Mouse (Mus musculus) liver, embryonic 13.5 days (tissue): ENCODE measurements around the gene Gm9922. TPM values are rescaled to one million over a fixed set of nuclear protein-coding genes. Genes with fewer than 3 reads are reported as not detected.

Experiments used
- ATAC-seq: fragments of 200-750 bp; cut with Nextera tagmentation; 2 replicates; pipeline ENCODE4 v1.8.0; 2017; ENCODE audit warnings: low read depth, mild to moderate bottlenecking, moderate number of reproducible peaks, moderate library complexity
- DNase-seq: peaks from one replicate; pipeline ENCODE4 v3.0.0; 2022
- H3K27ac ChIP-seq: fragments of 300-500 bp; sonication (generic); 2 replicates; pipeline ENCODE4 v1.5.1; 2015; ENCODE audit warnings: moderate library complexity, mild to moderate bottlenecking, inconsistent platforms
- H3K27me3 ChIP-seq: fragments of 300-500 bp; sonication (generic); 2 replicates; pipeline ENCODE4 v1.6.1; 2015; ENCODE audit warnings: mild to moderate bottlenecking, inconsistent platforms
- H3K36me3 ChIP-seq: fragments of 300-500 bp; sonication (generic); 2 replicates; pipeline ENCODE4 v1.6.1; 2015; ENCODE audit warnings: mild to moderate bottlenecking, inconsistent platforms
- H3K4me1 ChIP-seq: fragments of 300-500 bp; sonication (generic); replicated peaks from 2 replicates; pipeline ENCODE4 v1.6.1; 2015; ENCODE audit warnings: inconsistent platforms
- H3K4me2 ChIP-seq: fragments of 300-500 bp; sonication (generic); 2 replicates; pipeline ENCODE4 v1.6.1; 2015; ENCODE audit warnings: inconsistent platforms, mild to moderate bottlenecking, moderate library complexity
- H3K4me3 ChIP-seq: fragments of 300-500 bp; sonication (generic); replicated peaks from 2 replicates; pipeline ENCODE4 v1.5.1; 2015; ENCODE audit warnings: mild to moderate bottlenecking, inconsistent platforms
- H3K9ac ChIP-seq: fragments of 300-500 bp; sonication (generic); 2 replicates; pipeline ENCODE4 v1.6.1; 2015; ENCODE audit warnings: mild to moderate bottlenecking, inconsistent platforms
- H3K9me3 ChIP-seq: fragments of 300-500 bp; sonication (generic); replicated peaks from 2 replicates; pipeline ENCODE4 v1.6.1; 2016; ENCODE audit warnings: inconsistent platforms
- WGBS: fragments of 180-500 bp; shearing (Covaris S2); methylation state at CpG from one replicate; pipeline ENCODE4 v1.1.7; 2015; ENCODE audit not compliant: insufficient replicate concordance; 5-methylcytosine and 5-hydroxymethylcytosine counted together
- polyA plus RNA-seq: library from polyadenylated mRNA; unstranded; fragments of >200 nt; fragmentation: Nextera tagmentation; extraction: Ambion mirVana; gene quantifications from 2 replicates; pipeline ENCODE4 v1.2.1, GENCODE M21; 2015

The Gm9922 gene
- polyA plus RNA-seq, 1 experiment from 2014 or later, result not detected

DNA sequence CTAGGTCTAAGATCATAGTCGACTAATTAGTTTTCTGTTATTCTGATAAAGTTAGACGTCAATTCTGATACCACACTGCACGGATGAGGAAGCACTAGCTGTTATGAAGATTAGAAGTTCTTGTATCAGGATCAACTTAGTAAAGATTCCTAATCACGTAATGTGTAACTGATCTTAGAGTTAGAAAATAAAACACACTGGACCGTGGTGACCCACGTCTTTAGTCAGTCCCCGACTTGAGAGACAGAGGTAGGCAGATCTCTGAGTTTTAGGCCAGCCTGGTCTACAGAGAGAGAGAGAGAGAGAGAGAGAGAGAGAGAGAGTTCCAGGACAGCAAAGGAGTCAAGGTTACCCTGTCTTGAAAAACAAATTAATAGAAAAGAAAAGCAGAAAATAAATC lies 18.8 kb upstream of the Gm9922 start:
- 68% methylated on average over 7 of the region's 7 CpGs for WGBS

DNA sequence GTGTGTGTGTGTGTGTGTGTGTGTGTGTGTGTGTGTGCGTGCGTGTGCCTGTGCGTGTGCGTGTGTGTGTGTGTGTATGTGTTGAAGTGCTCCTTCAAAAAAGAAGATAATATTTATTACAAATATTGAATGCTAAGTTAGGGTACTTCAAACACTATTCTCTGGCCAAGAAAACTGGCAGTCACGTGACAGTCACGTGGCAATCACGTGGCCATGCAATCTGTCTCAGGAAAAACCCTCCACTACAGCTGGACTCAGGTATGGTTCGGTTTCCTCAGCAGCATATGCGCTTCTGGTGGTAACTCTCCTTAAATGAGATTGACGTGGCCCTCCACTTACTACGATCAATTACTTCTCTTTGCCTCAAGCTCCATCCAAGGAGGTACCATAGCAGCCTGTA lies 18.2 kb upstream of the Gm9922 start:
- H3K9me3 ChIP-seq, result no peaks in the 10 kb centered on the region
- DNase-seq (no peak), ATAC-seq (no peak)
- no peak overlapping the region for H3K27ac ChIP-seq
- no peaks in the 10 kb centered on the region for H3K27me3 ChIP-seq
- H3K4me2 ChIP-seq, result no peak overlapping the region
- no peaks in the 10 kb centered on the region for H3K4me1 ChIP-seq
- 70% methylated on average over 11 of the region's 11 CpGs for WGBS
- H3K36me3 ChIP-seq, result no peaks in the 10 kb centered on the region
- H3K9ac ChIP-seq, result no peak overlapping the region
- no peak overlapping the region for H3K4me3 ChIP-seq

More for the DNA sequence above, 18.8 kb upstream of the Gm9922 start:
- ATAC-seq (no peak), DNase-seq (no peak)
- no peaks in the 10 kb centered on the region for H3K27me3 ChIP-seq
- H3K4me2 ChIP-seq, result no peak overlapping the region
- H3K9me3 ChIP-seq, result no peaks in the 10 kb centered on the region
- no peak overlapping the region for H3K27ac ChIP-seq
- H3K4me1 ChIP-seq, result no peaks in the 10 kb centered on the region
- H3K9ac ChIP-seq, result no peak overlapping the region
- H3K4me3 ChIP-seq, result no peak overlapping the region
- no peaks in the 10 kb centered on the region for H3K36me3 ChIP-seq

DNA sequence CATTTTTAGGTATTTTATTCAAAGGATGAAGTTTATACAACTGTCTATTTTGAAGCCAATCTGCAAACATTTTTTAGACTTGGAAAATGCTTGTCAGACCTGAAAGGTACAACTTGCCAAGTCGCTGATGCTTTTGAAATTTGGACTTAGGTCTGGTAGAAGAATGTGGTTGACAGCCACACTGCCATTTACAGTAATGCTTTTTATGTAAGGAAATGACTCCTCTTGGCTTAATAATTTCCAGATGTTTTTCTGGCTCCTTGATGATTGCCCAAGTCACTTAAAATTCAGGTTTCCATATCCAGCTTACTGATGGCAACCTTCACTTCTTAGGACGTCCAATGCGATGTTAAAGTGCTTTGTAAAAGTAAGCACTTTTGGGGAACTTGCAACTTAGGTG lies 17.0 kb upstream of the Gm9922 start:
- no peak overlapping the region for H3K4me2 ChIP-seq
- DNase-seq (no peak), ATAC-seq (no peak)
- no peaks in the 10 kb centered on the region for H3K4me1 ChIP-seq
- H3K9me3 ChIP-seq, result no peaks in the 10 kb centered on the region
- no peaks in the 10 kb centered on the region for H3K36me3 ChIP-seq
- H3K4me3 ChIP-seq, result no peak overlapping the region
- WGBS, result 75% methylated on average over 3 of the region's 3 CpGs
- no peak overlapping the region for H3K9ac ChIP-seq
- no peaks in the 10 kb centered on the region for H3K27me3 ChIP-seq
- H3K27ac ChIP-seq, result no peak overlapping the region

DNA sequence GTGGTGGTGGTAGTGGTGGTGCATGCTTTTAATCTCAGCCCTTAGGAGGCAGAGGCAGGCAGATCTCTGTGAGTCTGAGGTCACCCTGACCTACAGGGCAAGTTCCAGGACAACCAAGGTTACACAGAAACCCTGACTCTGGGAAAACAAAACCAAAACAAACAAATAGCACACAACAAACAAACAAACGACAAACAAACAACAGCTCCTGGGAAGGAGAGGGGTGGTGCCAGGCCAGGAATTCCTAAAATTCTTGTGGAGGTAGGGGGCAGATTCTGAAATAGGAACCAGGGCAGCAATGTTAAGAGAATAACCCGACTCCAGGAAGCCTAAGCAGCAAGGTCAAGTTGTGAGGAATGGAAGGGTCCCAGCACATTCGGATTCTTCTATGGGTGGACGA lies 7.9 kb upstream of the Gm9922 start:
- Histone ChIP-seq H3K27me3 (peaks cover 3% of the 10 kb centered on the region; the same call in 1 of the 2 replicates), H3K4me1 (no peaks in the 10 kb centered on the region), H3K9ac (no peak overlapping the region), H3K4me2 (no peak overlapping the region), H3K36me3 (no peaks in the 10 kb centered on the region), H3K9me3 (no peaks in the 10 kb centered on the region), H3K27ac (no peak overlapping the region), H3K4me3 (no peak overlapping the region)
- WGBS, result 47% methylated on average over 4 of the region's 4 CpGs
- no peak for DNase-seq
- no peak for ATAC-seq

DNA sequence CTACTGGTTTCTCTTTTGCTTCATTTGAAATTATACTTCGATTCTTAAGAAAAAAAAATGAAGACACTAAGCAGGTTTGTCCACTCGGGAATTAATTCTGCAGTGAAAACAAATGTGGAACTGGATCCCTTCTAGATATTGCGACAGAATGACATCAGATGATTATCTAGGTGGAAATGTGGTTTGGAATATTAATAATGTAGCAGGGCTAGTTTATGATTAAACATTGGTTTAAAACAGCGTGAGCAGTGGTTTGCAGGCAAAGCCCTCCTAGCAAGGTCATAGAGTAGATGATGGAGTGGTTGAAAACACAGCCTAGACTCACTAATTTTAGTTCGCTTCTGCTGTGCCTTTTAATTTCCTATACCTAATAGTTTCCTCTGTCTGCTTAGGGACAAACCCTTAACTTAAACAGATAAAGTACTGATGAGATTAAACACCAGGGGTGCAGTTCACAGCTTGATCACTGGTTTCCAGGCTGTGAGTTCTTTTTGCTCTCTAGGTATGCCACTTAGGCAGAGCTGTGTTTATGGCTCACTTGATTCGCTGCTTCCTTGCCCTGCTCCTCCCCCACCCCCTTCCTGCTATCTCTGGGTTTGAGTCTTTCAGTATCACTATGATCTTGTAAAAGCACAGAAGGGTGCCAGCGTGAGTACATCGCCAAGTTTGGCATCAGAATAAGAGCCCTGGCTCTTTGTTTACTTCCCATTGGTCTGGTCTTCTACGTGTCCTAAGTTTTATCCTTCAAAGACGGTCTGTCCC lies 4.1 kb upstream of the Gm9922 start:
- no peaks in the 10 kb centered on the region for H3K36me3 ChIP-seq
- H3K27ac ChIP-seq, result no peak overlapping the region
- H3K4me1 ChIP-seq, result 0 out of 2 replicates have a peak, but pooled peaks cover 3% of the 10 kb centered on the region
- H3K4me2 ChIP-seq, result no peak overlapping the region
- peaks cover 37% of the 10 kb centered on the region for H3K27me3 ChIP-seq
- no peaks in the 10 kb centered on the region for H3K9me3 ChIP-seq
- no peak for DNase-seq
- WGBS, result 22% methylated on average over 10 of the region's 10 CpGs
- H3K4me3 ChIP-seq, result no peak overlapping the region
- ATAC-seq, result no peak
- no peak overlapping the region for H3K9ac ChIP-seq

DNA sequence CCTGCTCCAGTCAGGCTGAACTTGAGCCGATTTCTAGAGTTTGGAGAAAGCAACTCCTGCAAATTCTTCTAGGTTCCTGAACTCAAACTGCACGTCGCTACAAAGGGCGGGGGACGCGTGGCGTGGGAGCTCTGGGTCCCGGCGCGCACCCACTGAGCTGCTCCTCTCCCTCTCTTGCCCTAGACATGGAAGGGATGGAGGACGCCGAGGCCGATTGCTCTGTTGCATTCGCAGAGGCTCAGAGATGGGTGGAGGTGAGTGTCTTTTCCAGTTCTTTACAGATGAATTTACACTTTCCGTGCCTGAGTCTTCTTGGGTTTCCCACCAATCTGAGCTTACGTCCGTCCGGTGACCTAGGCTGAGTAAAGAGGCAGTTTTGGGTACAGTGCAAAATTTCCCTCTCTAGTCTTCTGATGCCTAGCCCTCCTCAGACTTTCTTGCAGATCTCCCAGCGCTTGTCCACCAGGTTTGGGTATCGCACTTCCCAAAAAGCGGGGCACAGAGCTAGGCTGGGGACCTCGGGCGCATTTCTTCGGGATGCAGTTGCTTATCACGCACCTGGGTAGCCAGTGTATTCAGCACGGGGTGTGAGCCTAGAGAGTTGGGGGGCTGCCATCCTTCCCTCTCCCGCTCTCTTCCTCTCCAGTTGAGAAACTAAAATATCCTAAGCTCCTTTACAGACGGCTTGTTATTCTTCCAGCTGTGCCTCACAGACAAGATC lies 518 bp upstream of the Gm9922 start:
- Histone ChIP-seq H3K4me3 (peak overlapping the region; percentile 59), H3K4me2 (peak overlapping the region; percentile 75), H3K27ac (no peak overlapping the region), H3K27me3 (peaks cover 55% of the 10 kb centered on the region), H3K36me3 (no peaks in the 10 kb centered on the region), H3K4me1 (0 out of 2 replicates have a peak, but pooled peaks cover 3% of the 10 kb centered on the region), H3K9ac (no peak overlapping the region), H3K9me3 (no peaks in the 10 kb centered on the region)
- no peak for DNase-seq
- WGBS, result 3% methylated on average over 28 of the region's 28 CpGs
- ATAC-seq, result no peak

DNA sequence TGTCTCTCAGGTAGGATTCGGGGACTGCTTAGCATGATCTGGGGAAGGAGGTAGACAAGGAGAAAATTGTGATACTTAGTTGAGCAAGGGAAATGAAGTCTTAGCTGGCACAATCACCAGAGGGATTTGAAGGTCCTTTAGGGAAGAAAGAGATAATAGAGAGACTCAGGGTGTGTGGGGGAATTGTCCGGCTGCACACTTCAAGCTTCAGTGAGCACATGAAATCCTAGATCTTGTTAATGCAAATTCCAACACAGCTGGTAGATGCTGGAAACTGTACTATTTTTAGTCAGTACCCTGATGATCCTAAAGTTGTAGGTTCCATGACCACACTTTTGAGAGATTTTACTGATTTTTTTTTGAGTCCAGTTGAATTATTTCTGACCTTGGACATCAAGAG lies 15.2 kb downstream of the Gm9922 start:
- H3K4me1 ChIP-seq, result no peaks in the 10 kb centered on the region
- no peaks in the 10 kb centered on the region for H3K36me3 ChIP-seq
- no peak overlapping the region for H3K4me3 ChIP-seq
- H3K27me3 ChIP-seq, result no peaks in the 10 kb centered on the region
- H3K9ac ChIP-seq, result no peak overlapping the region
- DNase-seq, result no peak
- no peaks in the 10 kb centered on the region for H3K9me3 ChIP-seq
- H3K4me2 ChIP-seq, result no peak overlapping the region
- H3K27ac ChIP-seq, result no peak overlapping the region
- no peak for ATAC-seq
- WGBS, result 68% methylated on average over 2 of the region's 2 CpGs

DNA sequence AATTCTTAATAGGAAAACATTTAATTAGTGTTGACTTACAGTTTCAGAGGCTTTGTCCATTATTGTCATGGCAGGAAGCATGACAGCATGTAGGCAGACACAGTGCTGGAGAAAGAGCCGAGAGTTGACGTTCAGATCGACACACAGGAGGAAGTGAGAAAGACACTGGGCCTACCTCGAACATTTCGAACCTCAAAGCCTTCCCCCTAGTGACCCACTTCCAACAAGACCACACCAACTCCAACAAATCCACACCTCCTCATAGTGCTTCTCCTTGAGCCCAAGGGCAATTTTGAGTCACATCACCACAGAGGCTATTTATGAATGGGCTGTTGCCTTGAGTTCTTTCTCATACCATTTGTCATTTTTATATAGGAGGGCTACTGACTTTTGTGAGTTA lies 22.5 kb downstream of the Gm9922 start:
- H3K4me3 ChIP-seq, result no peak overlapping the region
- 49% methylated on average over 5 of the region's 5 CpGs for WGBS
- no peak for ATAC-seq
- no peaks in the 10 kb centered on the region for H3K27me3 ChIP-seq
- no peaks in the 10 kb centered on the region for H3K4me1 ChIP-seq
- no peak overlapping the region for H3K9ac ChIP-seq
- H3K36me3 ChIP-seq, result no peaks in the 10 kb centered on the region
- H3K9me3 ChIP-seq, result no peaks in the 10 kb centered on the region
- no peak overlapping the region for H3K4me2 ChIP-seq
- DNase-seq, result no peak
- no peak overlapping the region for H3K27ac ChIP-seq

DNA sequence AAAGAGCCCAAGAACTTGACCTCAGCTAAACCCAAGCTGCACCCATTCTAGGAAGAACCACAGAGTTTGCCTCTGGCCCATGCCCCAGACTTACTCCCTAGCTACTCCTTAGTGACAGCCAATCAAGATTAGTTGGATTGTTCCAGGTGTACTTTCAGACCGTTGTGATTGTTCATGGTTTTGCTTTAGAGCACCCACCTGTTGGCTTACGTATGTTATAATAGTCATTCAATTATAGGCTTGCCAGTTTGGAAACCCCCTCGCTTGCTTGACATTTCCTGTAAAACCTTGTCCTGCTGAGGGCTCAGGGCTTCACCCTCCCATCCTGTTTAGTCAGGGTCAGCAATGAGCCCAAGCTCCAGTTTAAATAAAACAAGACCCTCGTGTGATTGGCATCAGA lies 25.1 kb downstream of the Gm9922 start:
- Histone ChIP-seq H3K9ac (no peak overlapping the region), H3K27ac (no peak overlapping the region), H3K4me2 (no peak overlapping the region), H3K4me1 (no peaks in the 10 kb centered on the region), H3K9me3 (no peaks in the 10 kb centered on the region), H3K27me3 (no peaks in the 10 kb centered on the region), H3K36me3 (no peaks in the 10 kb centered on the region), H3K4me3 (no peak overlapping the region)
- no peak for DNase-seq
- ATAC-seq, result no peak
- WGBS, result 59% methylated on average over 4 of the region's 4 CpGs

DNA sequence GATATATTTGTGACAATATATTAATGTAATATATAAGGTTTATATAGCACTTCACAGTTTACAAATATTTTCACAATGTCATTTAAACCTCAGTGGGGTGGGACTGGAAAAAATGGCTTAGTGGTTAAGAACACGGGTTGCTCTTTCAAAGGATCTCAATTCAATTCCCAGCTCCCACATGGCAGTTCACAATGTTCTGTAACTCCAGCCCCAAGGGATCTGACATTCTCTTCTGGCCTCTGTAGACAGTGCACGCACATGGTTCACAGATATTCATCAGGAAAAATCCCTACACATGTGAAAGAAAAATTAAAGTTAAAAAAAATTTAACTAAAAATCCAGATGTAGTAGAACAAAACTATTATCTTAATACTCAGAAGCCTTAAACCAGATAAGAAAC lies 41.2 kb downstream of the Gm9922 start:
- H3K9ac ChIP-seq, result no peak overlapping the region
- WGBS, result 66% methylated on average over 2 of the region's 2 CpGs
- H3K4me1 ChIP-seq, result no peaks in the 10 kb centered on the region
- H3K4me3 ChIP-seq, result no peak overlapping the region
- H3K27me3 ChIP-seq, result no peaks in the 10 kb centered on the region
- 0 out of 2 replicates have a peak, but pooled peaks cover 2% of the 10 kb centered on the region for H3K36me3 ChIP-seq
- H3K27ac ChIP-seq, result no peak overlapping the region
- no peaks in the 10 kb centered on the region for H3K9me3 ChIP-seq
- H3K4me2 ChIP-seq, result no peak overlapping the region
- ATAC-seq (no peak), DNase-seq (no peak)

DNA sequence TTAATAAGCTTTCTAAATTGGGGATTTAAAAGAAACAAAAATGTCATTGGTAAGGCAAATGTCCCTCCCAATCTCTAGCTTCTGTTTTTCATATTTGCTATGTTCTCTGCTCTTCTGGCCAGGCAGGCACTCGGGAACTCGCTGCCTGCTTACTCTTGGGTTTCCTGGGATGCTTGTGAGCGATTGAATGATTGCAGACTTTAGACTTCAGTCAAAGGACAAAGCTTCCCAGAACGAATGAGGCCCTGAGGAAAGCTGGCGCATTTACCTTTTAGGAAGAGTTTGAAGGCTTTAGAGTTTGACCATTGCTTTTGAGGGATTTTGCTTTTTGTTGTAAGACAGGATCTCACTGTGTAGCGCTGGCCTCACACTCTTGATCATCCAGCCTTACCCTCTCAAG lies 41.9 kb downstream of the Gm9922 start:
- H3K4me1 ChIP-seq, result no peaks in the 10 kb centered on the region
- no peaks in the 10 kb centered on the region for H3K27me3 ChIP-seq
- ATAC-seq, result no peak
- no peak overlapping the region for H3K4me2 ChIP-seq
- no peak for DNase-seq
- no peaks in the 10 kb centered on the region for H3K9me3 ChIP-seq
- 0 out of 2 replicates have a peak, but pooled peaks cover 2% of the 10 kb centered on the region for H3K36me3 ChIP-seq
- H3K27ac ChIP-seq, result no peak overlapping the region
- H3K4me3 ChIP-seq, result no peak overlapping the region
- H3K9ac ChIP-seq, result no peak overlapping the region
- 83% methylated on average over 6 of the region's 6 CpGs for WGBS
